Mouse (Mus musculus): ENCODE measurements around the gene Pla2g15. TPM values are rescaled to one million over a fixed set of nuclear protein-coding genes. Genes with fewer than 3 reads are reported as not detected.

Pla2g15 gene
- total and polyA plus RNA-seq, 3 experiments: 6.9 to 8.0 (median 7.0) TPM

DNA sequence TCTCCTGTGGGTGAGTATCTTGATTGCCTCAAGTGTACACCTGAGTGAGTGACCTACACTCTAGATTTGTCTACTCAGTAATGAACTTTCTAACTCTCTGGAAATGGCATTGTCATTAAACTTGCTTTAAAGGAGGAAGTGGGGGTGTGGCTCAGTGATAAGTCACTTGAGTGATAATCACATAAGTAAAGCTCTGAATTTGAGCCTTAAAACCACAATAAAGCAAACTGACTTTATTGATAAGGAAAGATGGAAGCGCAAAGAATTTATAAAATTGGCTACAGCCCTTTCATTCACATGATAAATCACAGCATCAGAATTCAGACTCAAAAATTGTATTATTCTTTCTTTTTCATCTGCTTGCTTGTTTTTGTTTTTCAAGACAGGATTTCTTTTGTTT lies 7.2 kb downstream of the Pla2g15 start:
- H3K4me3 ChIP-seq (replicated peaks in 1 of 3; ENCODE audit: low read depth in 2 of 3, low read length in 2 of 3, poor library complexity in 1 of 3): no peak overlapping the region
- no peak overlapping the region for H3K4me2 ChIP-seq (ENCODE audit: insufficient read depth, low read depth, poor library complexity, severe bottlenecking)
- no peaks in the 10 kb centered on the region for H3K79me2 ChIP-seq (replicated peaks; ENCODE audit: control insufficient read depth, extremely low read depth, insufficient read depth, poor library complexity, severe bottlenecking)
- no peak for DNase-seq (ENCODE audit: extremely low read depth)
- dilution Hi-C loops (cut with MboI; ENCODE audit: extremely low pct_ligation_motif_present, extremely low pct_unique_long_range_greater_than_20kb, low sequenced_read_pairs) (no loop called here), in situ Hi-C loops (cut with MboI; ENCODE audit: low pct_ligation_motif_present, low pct_unique_long_range_greater_than_20kb, low sequenced_read_pairs) (no loop called here)
- H3K9ac ChIP-seq (ENCODE audit: insufficient read depth, low read depth): no peak overlapping the region
- no peak for TF ChIP-seq POLR2A (IDR thresholded peaks at IDR 0.05; ENCODE audit: low read depth, low read length)
- no peak for TF ChIP-seq USF1 (IDR thresholded peaks at IDR 0.05; ENCODE audit: low read depth, low read length)
- TF ChIP-seq USF2 (conservative IDR thresholded peaks at IDR 0.05; ENCODE audit: low read depth, low read length): no peak
- no peak for TF ChIP-seq RCOR1 (conservative IDR thresholded peaks at IDR 0.05; ENCODE audit: low read depth, low read length)
- no peak for TF ChIP-seq UBTF (IDR thresholded peaks at IDR 0.05; ENCODE audit: low read depth, low read length)
- no peak for TF ChIP-seq NRF1 (IDR thresholded peaks at IDR 0.05; ENCODE audit: low read depth, low read length)
- no peak for TF ChIP-seq NELFE (IDR thresholded peaks at IDR 0.05; ENCODE audit: low read depth, low read length)
- no peak for TF ChIP-seq EP300 (IDR thresholded peaks at IDR 0.05; ENCODE audit: low read length)
- TF ChIP-seq CTCF (conservative IDR thresholded peaks at IDR 0.05 in 1 of 2, IDR thresholded peaks at IDR 0.05 in 1 of 2; ENCODE audit: low read depth in 2 of 2, low read length in 2 of 2): no peak
- TF ChIP-seq MEF2A (IDR thresholded peaks at IDR 0.05; ENCODE audit: borderline replicate concordance, low read depth, low read length): no peak
- no peak for TF ChIP-seq TBP (conservative IDR thresholded peaks at IDR 0.05; ENCODE audit: low read depth, low read length)
- no peak for TF ChIP-seq IRF4 (IDR thresholded peaks at IDR 0.05; ENCODE audit: low read depth, low read length)
- H3K9me3 ChIP-seq (replicated peaks; ENCODE audit: low read length): no peaks in the 10 kb centered on the region
- H3K27ac ChIP-seq (ENCODE audit: insufficient read depth, low read depth): no peak overlapping the region
- H3K36me3 ChIP-seq (replicated peaks in 1 of 2; ENCODE audit: control insufficient read depth in 1 of 2, insufficient read depth in 1 of 2, low read length in 1 of 2): peaks cover 18 to 67% of the 10 kb centered on the region in 2 experiments
- H3K27me3 ChIP-seq (replicated peaks): no peaks in the 10 kb centered on the region
- H3K4me1 ChIP-seq (ENCODE audit: control insufficient read depth in 1 of 2, insufficient read depth in 2 of 2): peaks cover 0 to 16% of the 10 kb centered on the region in 2 experiments; a peak in 3 of 4 replicates

DNA sequence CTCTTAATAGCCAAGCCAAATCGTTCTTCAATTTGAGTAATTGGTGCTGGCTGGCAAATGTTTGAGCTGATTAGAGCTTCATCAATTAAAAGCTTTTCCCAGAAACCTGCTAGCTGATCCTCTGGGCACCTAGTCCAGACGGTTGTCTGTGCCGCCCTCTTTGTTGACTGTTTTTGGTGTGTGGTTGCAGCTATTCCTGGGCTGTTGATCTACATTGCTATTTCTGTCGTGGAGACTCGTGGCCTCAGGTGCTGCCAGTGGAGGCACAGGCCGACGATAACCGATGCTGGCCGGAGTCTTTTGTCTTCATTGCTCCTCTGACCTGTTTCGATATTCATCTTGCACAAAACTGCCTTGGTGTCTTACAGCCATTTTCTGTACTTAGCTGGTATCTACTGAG lies 8.2 kb downstream of the Pla2g15 start:
- Histone ChIP-seq H3K9me3 (replicated peaks; ENCODE audit: low read length) (no peaks in the 10 kb centered on the region), H3K4me1 (ENCODE audit: control insufficient read depth in 1 of 2, insufficient read depth in 2 of 2) (peaks cover 0 to 7% of the 10 kb centered on the region in 2 experiments; a peak in 1 of 4 replicates), H3K79me2 (replicated peaks; ENCODE audit: control insufficient read depth, extremely low read depth, insufficient read depth, poor library complexity, severe bottlenecking) (no peaks in the 10 kb centered on the region), H3K36me3 (replicated peaks in 1 of 2; ENCODE audit: control insufficient read depth in 1 of 2, insufficient read depth in 1 of 2, low read length in 1 of 2) (peaks cover 28 to 73% of the 10 kb centered on the region in 2 experiments), H3K4me3 (replicated peaks in 1 of 3; ENCODE audit: low read depth in 2 of 3, low read length in 2 of 3, poor library complexity in 1 of 3) (no peak overlapping the region), H3K27ac (ENCODE audit: insufficient read depth, low read depth) (no peak overlapping the region), H3K27me3 (replicated peaks) (no peaks in the 10 kb centered on the region), H3K9ac (ENCODE audit: insufficient read depth, low read depth) (no peak overlapping the region), H3K4me2 (ENCODE audit: insufficient read depth, low read depth, poor library complexity, severe bottlenecking) (no peak overlapping the region)
- dilution Hi-C loops (cut with MboI; ENCODE audit: extremely low pct_ligation_motif_present, extremely low pct_unique_long_range_greater_than_20kb, low sequenced_read_pairs) (no loop called here), in situ Hi-C loops (cut with MboI; ENCODE audit: low pct_ligation_motif_present, low pct_unique_long_range_greater_than_20kb, low sequenced_read_pairs) (no loop called here)
- DNase-seq (ENCODE audit: extremely low read depth): no peak
- TF ChIP-seq POLR2A (IDR thresholded peaks at IDR 0.05; ENCODE audit: low read depth, low read length): no peak
- no peak for TF ChIP-seq TBP (conservative IDR thresholded peaks at IDR 0.05; ENCODE audit: low read depth, low read length)
- no peak for TF ChIP-seq ZKSCAN1 (IDR thresholded peaks at IDR 0.05; ENCODE audit: borderline replicate concordance, low read depth, low read length)

DNA sequence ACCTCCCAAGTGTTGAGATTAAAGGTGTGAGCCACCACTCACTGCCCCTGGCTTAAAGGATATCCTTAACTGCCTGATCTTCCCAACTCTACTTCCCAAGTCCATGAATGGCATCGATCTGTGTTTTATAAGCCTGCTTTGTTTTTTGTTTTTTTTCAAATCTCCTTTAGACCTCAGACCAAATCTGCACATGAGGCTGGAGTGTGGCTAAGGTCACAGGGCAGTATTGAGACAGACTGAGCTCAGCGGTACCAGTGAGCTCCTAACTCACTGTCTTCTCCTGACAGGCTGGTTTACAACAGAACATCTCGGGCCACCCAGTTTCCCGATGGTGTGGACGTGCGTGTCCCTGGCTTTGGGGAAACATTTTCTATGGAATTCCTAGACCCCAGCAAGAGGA lies 9.7 kb downstream of the Pla2g15 start:
- in situ Hi-C loops (cut with MboI; ENCODE audit: low pct_ligation_motif_present, low pct_unique_long_range_greater_than_20kb, low sequenced_read_pairs): no loop called here
- Histone ChIP-seq H3K36me3 (replicated peaks in 1 of 2; ENCODE audit: control insufficient read depth in 1 of 2, insufficient read depth in 1 of 2, low read length in 1 of 2) (peaks cover 31 to 76% of the 10 kb centered on the region in 2 experiments), H3K9me3 (replicated peaks; ENCODE audit: low read length) (no peaks in the 10 kb centered on the region), H3K4me3 (replicated peaks in 1 of 3; ENCODE audit: low read depth in 2 of 3, low read length in 2 of 3, poor library complexity in 1 of 3) (no peak overlapping the region), H3K79me2 (replicated peaks; ENCODE audit: control insufficient read depth, extremely low read depth, insufficient read depth, poor library complexity, severe bottlenecking) (no peaks in the 10 kb centered on the region), H3K9ac (ENCODE audit: insufficient read depth, low read depth) (no peak overlapping the region), H3K4me1 (ENCODE audit: control insufficient read depth in 1 of 2, insufficient read depth in 2 of 2) (0 out of 4 replicates have a peak, but pooled peaks cover 0 to under 1% of the 10 kb centered on the region in 2 experiments), H3K27ac (ENCODE audit: insufficient read depth, low read depth) (no peak overlapping the region), H3K27me3 (replicated peaks) (no peaks in the 10 kb centered on the region), H3K4me2 (ENCODE audit: insufficient read depth, low read depth, poor library complexity, severe bottlenecking) (no peak overlapping the region)
- TF ChIP-seq MAX (IDR thresholded peaks at IDR 0.05; ENCODE audit: low read length) (no peak), CTCF (conservative IDR thresholded peaks at IDR 0.05 in 1 of 2, IDR thresholded peaks at IDR 0.05 in 1 of 2; ENCODE audit: low read depth in 2 of 2, low read length in 2 of 2) (no peak), CHD1 (IDR thresholded peaks at IDR 0.05; ENCODE audit: low read depth, low read length) (no peak), BHLHE40 (IDR thresholded peaks at IDR 0.05; ENCODE audit: low read depth, low read length) (no peak), ZMIZ1 (IDR thresholded peaks at IDR 0.05; ENCODE audit: low read depth, low read length) (no peak)
- DNase-seq (ENCODE audit: extremely low read depth): no peak
- dilution Hi-C loops (cut with MboI; ENCODE audit: extremely low pct_ligation_motif_present, extremely low pct_unique_long_range_greater_than_20kb, low sequenced_read_pairs): no loop called here
